Mouse (Mus musculus) lung, postnatal 36 days (tissue): ENCODE measurements around the gene 4930556J24Rik.
"Not testable (repeated sequence)": the region's sequence is repeated elsewhere in the genome, so short reads cannot be mapped to it uniquely, and the experiment has no call there.

ENCODE experiments used
- DNase-seq: peaks from one replicate; pipeline ENCODE4 v3.0.0; 2022; ENCODE audit warnings: mixed read lengths

Gene 4930556J24Rik

GRCm38 (mm10) chr11:3920476-3920875, 56.1 kb downstream of the 4930556J24Rik start:
- DNase-seq, result no peak

DNA sequence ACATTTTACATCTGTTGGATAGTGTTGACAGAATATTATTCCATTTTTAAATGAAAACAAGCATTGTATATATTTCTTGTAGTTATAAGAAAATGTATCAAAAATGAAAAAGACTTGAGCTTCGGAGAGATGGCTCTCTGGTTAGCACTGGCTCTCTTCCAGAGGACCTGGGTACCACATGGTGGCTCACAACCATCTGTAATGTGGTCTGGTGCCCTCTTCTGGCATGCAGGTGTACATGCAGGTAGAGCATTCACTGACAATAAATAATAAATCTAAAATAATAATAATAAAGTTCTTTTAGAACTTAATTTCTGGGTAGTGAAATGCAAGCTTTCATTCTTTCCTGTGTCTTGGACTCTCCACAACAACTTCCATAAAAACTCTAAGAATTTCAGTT, 57.8 kb downstream of the 4930556J24Rik start:
- DNase-seq, result peak; percentile 52

DNA sequence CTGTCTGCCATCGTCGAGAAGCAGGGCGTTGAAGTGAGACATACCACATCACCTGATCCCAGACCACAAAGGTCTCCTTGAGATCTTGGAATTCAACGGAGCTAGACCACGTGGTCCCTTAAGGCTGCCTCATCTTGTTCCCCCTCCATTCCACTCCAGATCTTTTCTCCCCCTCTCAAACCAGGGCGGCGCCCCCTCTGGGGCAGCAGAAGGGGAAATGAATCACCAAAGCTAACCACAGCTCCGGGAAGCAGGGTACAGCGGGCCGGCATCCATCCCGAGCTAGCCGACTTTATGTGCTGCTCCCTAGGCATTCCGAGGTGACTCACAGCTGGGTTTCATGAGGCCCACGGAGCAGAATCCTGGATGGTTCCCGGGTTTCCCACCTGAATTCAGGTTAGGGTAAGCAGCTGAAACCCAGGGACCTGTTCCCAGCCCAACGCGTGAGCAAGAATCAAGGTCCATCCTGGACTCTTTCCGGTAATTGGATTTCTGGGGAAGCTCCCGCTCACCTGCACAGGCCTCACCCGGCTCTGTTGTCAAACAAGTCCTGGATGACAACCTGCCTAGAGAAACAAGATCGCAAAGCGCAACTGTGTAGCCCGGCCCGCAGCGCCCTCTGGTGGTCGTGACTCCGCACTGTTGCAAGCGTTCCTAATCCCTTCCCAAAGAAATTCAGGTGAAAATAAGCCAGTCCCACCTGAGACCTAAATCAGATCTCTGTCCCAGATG, 62.3 kb downstream of the 4930556J24Rik start, which contains the start of gene Slc35e4:
TSS of gene Slc35e4 (minus strand) at position 556 of the 732 bp plus-strand sequence.
- DNase-seq, result peak; percentile 88

- DNase-seq, result peak; percentile 96
Observed at GRCm38 (mm10) chr11:3913316-3914108, 63.1 kb downstream of the 4930556J24Rik start.

DNA sequence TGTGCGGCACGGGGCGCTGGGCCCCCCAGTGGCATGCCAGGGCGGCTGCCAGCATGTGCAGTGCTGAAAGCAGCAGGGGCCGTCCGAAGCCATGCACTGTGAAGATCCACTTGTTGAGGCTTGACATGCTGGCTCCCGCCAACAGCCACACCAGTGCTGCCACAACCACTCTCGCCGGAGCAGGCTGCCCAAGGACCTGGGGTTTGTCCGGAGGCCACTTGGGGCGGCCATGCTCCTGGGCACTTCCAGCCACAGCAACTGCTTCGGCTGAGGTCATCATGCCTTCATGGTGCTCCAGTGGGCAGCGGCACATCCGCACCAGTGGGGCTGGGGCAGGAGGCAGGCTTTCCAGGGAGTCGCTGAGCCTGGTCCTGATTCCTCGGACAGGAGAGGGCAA, 63.7 kb downstream of the 4930556J24Rik start:
- DNase-seq, result peak; percentile 41

- DNase-seq, result peak; percentile 50
Observed at GRCm38 (mm10) chr11:3912100-3912874, 64.3 kb downstream of the 4930556J24Rik start.

GRCm38 (mm10) chr11:3911440-3911839, 65.1 kb downstream of the 4930556J24Rik start:
- not testable (repeated sequence) for DNase-seq

GRCm38 (mm10) chr11:3910513-3911310, 65.9 kb downstream of the 4930556J24Rik start:
- peak; percentile 51 for DNase-seq

GRCm38 (mm10) chr11:3909236-3909635, 67.3 kb downstream of the 4930556J24Rik start:
- no peak for DNase-seq

DNA sequence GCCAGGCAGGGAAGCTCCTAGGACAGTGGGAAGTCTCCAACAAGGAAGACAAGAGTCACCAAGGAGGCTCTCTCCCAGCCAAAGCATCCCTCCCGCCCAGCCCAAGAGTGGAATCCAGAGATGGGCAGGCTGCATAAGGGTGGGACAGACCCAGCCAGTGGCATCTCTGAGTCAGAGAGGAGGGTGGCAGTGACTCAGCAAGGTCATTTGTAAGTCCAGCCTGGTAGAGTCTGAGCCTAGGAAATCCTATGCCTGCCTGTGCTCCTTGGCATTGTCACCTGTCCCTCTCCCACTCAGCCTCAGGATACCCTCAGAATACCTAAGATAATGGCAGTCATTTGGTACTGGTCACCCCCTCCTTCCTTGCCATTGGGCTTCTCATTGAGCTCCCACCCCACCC, 71.1 kb downstream of the 4930556J24Rik start:
- no peak for DNase-seq

DNA sequence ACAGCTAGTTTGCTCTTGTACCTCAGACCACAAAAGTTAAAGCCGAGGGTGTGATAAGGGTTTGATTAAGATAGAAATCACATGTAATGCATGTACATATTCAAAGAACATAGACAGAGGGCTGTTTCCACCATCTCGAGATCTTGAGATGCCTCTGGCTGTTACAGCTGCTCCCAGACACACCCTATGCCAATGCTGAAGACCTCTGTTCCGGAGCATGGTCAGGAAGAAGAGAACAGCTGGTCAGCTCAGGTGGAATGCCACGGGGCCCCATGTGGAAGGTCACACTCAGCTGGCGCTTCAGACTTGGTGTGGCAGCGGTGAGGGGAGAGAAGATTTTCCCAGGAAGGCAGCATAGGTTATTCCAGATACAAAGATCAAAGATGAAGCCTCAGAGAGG, 71.9 kb downstream of the 4930556J24Rik start:
- DNase-seq, result no peak

GRCm38 (mm10) chr11:3903046-3903445, 73.5 kb downstream of the 4930556J24Rik start:
- DNase-seq, result peak; percentile 96

DNA sequence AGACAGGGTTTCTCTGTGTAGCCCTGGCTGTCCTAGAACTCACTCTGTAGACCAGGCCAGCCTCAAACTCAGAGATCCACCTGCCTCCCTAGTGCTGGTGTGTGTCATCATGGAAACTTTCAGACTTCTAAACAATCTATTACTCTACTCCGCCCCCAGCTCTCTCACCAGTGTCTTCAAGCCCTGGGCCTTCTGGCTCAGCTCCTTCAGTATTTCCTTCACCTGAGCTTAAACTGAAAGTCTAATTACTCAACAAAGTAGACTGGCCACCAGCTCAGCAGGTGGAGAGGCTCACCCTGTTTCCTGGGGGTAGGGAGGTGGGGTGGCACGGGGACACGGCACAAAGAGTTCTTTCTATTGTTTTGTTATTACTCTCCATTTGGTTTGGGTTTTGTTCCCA, 74.1 kb downstream of the 4930556J24Rik start:
- DNase-seq, result peak; percentile 41

GRCm38 (mm10) chr11:3900296-3900695, 76.3 kb downstream of the 4930556J24Rik start:
- no peak for DNase-seq

DNA sequence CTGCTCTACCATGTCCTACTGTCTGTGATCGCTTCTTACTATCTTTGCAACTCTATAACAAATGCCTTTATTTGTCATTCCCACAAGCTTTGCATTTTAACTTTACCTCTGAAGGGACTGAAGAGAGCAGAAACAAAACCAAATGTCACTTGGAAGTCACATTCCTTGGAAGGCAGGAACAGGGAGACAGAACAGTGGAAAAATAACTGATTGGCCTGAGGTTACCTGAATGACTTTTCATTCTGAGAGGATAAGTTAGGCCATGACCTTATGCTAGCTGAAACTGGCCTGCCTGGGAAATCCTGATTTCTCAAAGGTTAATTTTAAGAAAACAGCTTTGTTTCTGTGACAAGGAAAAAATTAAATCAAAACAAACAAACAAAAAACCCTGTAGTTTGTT, 80.6 kb downstream of the 4930556J24Rik start:
- DNase-seq, result no peak

DNA sequence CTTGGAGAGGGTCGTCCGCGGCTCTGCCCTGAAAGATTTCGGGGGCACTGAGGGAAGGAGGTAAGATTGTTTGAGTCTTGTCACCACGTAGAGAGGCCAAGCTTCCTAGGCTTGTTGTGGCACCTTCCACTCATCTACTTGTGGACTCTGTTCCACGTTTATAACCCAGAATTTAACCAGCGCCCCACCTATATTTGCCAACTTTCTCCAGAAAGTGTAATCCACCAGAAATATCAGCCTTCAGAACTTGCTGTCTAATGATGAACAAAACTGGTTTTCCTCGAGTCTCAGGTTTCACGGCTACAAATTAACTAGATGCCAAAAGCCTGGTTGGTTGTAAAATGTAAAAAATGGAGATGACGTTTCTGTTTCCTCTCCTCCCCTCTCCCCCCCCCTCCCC, 81.1 kb downstream of the 4930556J24Rik start:
- DNase-seq, result peak; percentile 12

DNA sequence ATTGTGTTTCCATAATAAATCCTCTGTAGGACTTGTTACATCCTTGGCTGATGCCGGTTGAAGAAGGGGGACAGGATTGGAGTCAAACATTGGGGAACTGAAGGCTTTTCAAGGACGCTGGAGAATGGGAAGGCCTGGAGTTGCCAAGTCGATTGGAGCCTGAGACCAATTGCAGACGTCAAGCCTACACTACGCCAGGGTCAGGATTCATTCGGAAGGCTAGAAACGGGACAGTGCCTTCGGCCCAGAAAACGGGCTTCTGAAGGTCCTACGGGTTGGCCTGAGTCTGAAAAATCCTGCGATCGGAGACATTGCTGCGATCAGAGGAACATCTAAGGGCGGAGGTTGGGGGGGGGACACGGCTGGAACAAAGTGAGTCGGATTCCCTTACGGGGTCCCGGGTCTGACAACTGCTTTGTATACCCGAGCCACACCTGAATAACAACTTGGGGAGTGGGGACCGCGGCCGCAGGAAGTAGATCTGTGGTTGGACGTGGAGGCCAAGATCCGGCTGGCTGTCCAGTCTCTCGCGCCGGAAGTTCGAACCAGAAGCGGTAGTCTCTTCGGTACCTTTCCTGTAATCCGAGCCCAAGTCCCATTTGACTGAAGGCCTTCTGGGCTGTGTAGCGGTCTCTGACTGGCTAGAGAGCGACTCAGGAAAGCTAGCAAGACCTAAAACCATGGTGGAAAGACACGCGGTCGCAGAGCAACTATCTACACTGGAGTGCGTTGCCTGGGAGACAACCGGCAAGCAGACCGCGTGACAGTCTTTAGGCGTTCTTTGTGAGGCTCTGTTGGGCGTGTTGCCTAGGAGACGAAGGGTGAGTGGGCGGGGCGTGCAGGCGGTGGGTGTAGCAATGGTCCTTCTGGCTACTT, 81.9 kb downstream of the 4930556J24Rik start, which contains the start of the genes 4921536K21Rik and Dusp18:
TSS of gene 4921536K21Rik (minus strand) at position 693 of the 876 bp plus-strand sequence.
TSS of gene Dusp18 (plus strand) at position 835 of the 876 bp plus-strand sequence.
- DNase-seq, result peak; percentile 97

DNA sequence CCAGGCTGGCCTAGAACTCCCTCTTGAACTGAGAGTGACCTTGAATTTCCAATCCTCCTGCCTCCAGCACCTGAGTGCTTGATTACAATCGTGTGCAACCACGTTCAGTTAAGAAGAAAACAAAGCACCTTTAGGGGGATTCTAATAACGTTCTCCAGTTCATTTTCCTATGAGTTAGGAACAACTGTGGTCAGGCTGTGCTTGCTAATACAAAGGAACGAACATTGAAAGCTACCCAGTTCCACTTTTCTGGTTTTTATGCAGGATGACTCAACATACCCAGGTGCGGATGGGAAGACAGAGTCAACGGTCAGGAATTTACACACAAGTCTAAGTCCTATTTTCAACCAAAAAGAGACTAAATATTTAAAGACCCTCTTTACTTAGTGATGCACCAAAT, 82.6 kb downstream of the 4930556J24Rik start:
- no peak for DNase-seq
